Mouse (Mus musculus) naive thymus-derived CD4-positive, alpha-beta T cell, adult 2 months (primary cell): ENCODE measurements around the gene Ift88.

Experiments
- DNase-seq: peaks from one replicate; pipeline ENCODE4 v3.0.0-alpha.2; 2011; ENCODE audit warnings: low read depth

Gene Ift88

GRCm38 (mm10) chr14:57423432-57424211, at the start of gene Ift88:
Ift88 (plus strand) TSS chr14:57424062.
- DNase-seq, result peak; percentile 80

- no peak for DNase-seq
Measured at GRCm38 (mm10) chr14:57375205-57375604, 48.7 kb upstream of the Ift88 start.

- no peak for DNase-seq
Measured at GRCm38 (mm10) chr14:57376016-57376415, 47.8 kb upstream of the Ift88 start.

- DNase-seq, result no peak
Measured at GRCm38 (mm10) chr14:57376956-57377355, 46.9 kb upstream of the Ift88 start.

GRCm38 (mm10) chr14:57377531-57377930, 46.3 kb upstream of the Ift88 start:
- no peak for DNase-seq

- DNase-seq, result no peak
Measured at GRCm38 (mm10) chr14:57385667-57386066, 38.2 kb upstream of the Ift88 start.

- no peak for DNase-seq
Measured at GRCm38 (mm10) chr14:57386758-57387561, 36.9 kb upstream of the Ift88 start.

- DNase-seq, result no peak
Measured at GRCm38 (mm10) chr14:57391621-57392020, 32.2 kb upstream of the Ift88 start.

- DNase-seq, result no peak
Measured at GRCm38 (mm10) chr14:57392278-57392677, 31.6 kb upstream of the Ift88 start.

GRCm38 (mm10) chr14:57395470-57395869, 28.4 kb upstream of the Ift88 start:
- no peak for DNase-seq

- peak; percentile 6 for DNase-seq
Measured at GRCm38 (mm10) chr14:57397221-57397620, 26.6 kb upstream of the Ift88 start.

- peak; percentile 97 for DNase-seq
Measured at GRCm38 (mm10) chr14:57398065-57398757, 25.7 kb upstream of the Ift88 start, which contains the start of gene Cryl1. Cryl1 (minus strand) TSS chr14:57398529.

- no peak for DNase-seq
Measured at GRCm38 (mm10) chr14:57398813-57399427, 24.9 kb upstream of the Ift88 start.

- no peak for DNase-seq
Measured at GRCm38 (mm10) chr14:57402815-57403214, 21.0 kb upstream of the Ift88 start.

GRCm38 (mm10) chr14:57407039-57407987, 16.5 kb upstream of the Ift88 start:
- peak; percentile 59 for DNase-seq

- DNase-seq, result no peak
Measured at GRCm38 (mm10) chr14:57408100-57408499, 15.8 kb upstream of the Ift88 start.

GRCm38 (mm10) chr14:57409106-57409505, 14.8 kb upstream of the Ift88 start:
- DNase-seq, result peak; percentile 55

- DNase-seq, result no peak
Measured at GRCm38 (mm10) chr14:57412166-57412565, 11.7 kb upstream of the Ift88 start.

- no peak for DNase-seq
Measured at GRCm38 (mm10) chr14:57417187-57417586, 6.7 kb upstream of the Ift88 start.

- DNase-seq, result no peak
Measured at GRCm38 (mm10) chr14:57424212-57424561, 325 bp downstream of the Ift88 start.

- DNase-seq, result no peak
Measured at GRCm38 (mm10) chr14:57430451-57430850, 6.6 kb downstream of the Ift88 start.
